Mouse (Mus musculus) kidney, embryonic 14.5 days (tissue): Measurements from ENCODE around the gene BC028528. TPM values are rescaled to one million over a fixed set of nuclear protein-coding genes. Genes with fewer than 3 reads are reported as not detected.

Experiments used
- ATAC-seq: fragments of 200-750 bp; cut with Nextera tagmentation; 2 replicates; pipeline ENCODE4 v1.8.0; 2017; ENCODE audit warnings: moderate number of reproducible peaks, mild to moderate bottlenecking, moderate TSS enrichment, moderate library complexity; ENCODE audit not compliant: low FRiP score, low TSS enrichment
- H3K27ac ChIP-seq: fragments of 300-500 bp; sonication (generic); 2 replicates; pipeline ENCODE4 v1.5.1; 2014; ENCODE audit warnings: low read depth, mild to moderate bottlenecking, low read length, moderate library complexity, mixed read lengths
- H3K27me3 ChIP-seq: fragments of 300-500 bp; sonication (generic); 2 replicates; pipeline ENCODE4 v1.6.1; 2014; ENCODE audit warnings: mild to moderate bottlenecking, low read length; ENCODE audit not compliant: control insufficient read depth, insufficient read depth
- H3K36me3 ChIP-seq: fragments of 300-500 bp; sonication (generic); 2 replicates; pipeline ENCODE4 v1.6.1; 2014; ENCODE audit warnings: low read length, mixed read lengths; ENCODE audit not compliant: control insufficient read depth, insufficient read depth
- H3K4me1 ChIP-seq: fragments of 300-500 bp; sonication (generic); 2 replicates; pipeline ENCODE4 v1.6.1; 2014; ENCODE audit warnings: low read length, mixed read lengths; ENCODE audit not compliant: control insufficient read depth, insufficient read depth
- H3K4me2 ChIP-seq: fragments of 300-500 bp; sonication (generic); replicated peaks from 2 replicates; pipeline ENCODE4 v1.6.1; 2014; ENCODE audit warnings: low read depth, mild to moderate bottlenecking, low read length
- H3K4me3 ChIP-seq: fragments of 300-500 bp; sonication (generic); 2 replicates; pipeline ENCODE4 v1.5.1; 2014; ENCODE audit warnings: mild to moderate bottlenecking, low read length
- H3K9ac ChIP-seq: fragments of 300-500 bp; sonication (generic); 2 replicates; pipeline ENCODE4 v1.6.1; 2014; ENCODE audit warnings: low read depth, mild to moderate bottlenecking, low read length, moderate library complexity
- H3K9me3 ChIP-seq: fragments of 300-500 bp; sonication (generic); 2 replicates; pipeline ENCODE4 v1.6.1; 2016; ENCODE audit warnings: low read length; ENCODE audit not compliant: control insufficient read depth
- WGBS: fragments of 180-500 bp; shearing (Covaris S2); extraction: QIAGEN DNeasy Blood & Tissue Kit; methylation state at CpG from one replicate; pipeline ENCODE4 v1.1.7; 2014; 5-methylcytosine and 5-hydroxymethylcytosine counted together
- polyA plus RNA-seq: library from polyadenylated mRNA; unstranded; fragments of >200 nt; fragmentation: Nextera tagmentation; extraction: Ambion mirVana; gene quantifications from 2 replicates; pipeline ENCODE4 v1.2.1, GENCODE M21; 2014

BC028528 gene
- 33.6 and 35.6 TPM in 2 replicates for polyA plus RNA-seq

- Histone ChIP-seq H3K4me2 (peak within 1 kb of the TSS; percentile 54), H3K9ac (peak within 1 kb of the TSS; percentile 19), H3K27me3 (no peaks in the 10 kb centered on the region), H3K9me3 (no peaks in the 10 kb centered on the region), H3K4me3 (peak within 1 kb of the TSS; percentile 30), H3K4me1 (peaks cover 30% of the 10 kb centered on the region), H3K27ac (peak within 1 kb of the TSS; percentile 93), H3K36me3 (no peaks in the 10 kb centered on the region; the same call in 1 of the 2 replicates)
- WGBS: 15% methylated on average over 12 of the region's 12 CpGs
- no peak for ATAC-seq
These were observed at the start of gene BC028528 for GRCm38 (mm10) chr3:95891211-95892065. BC028528 (minus strand) TSS chr3:95892005.

GRCm38 (mm10) chr3:95938835-95939234, 47.0 kb upstream of the BC028528 start:
- H3K9me3 ChIP-seq: no peaks in the 10 kb centered on the region
- 93% methylated on average over 15 of the region's 15 CpGs for WGBS

GRCm38 (mm10) chr3:95938217-95938616, 46.4 kb upstream of the BC028528 start:
- Histone ChIP-seq H3K36me3 (peaks cover 88% of the 10 kb centered on the region), H3K4me2 (no peak overlapping the region), H3K4me3 (no peak overlapping the region), H3K4me1 (no peaks in the 10 kb centered on the region), H3K9me3 (no peaks in the 10 kb centered on the region), H3K27me3 (no peaks in the 10 kb centered on the region), H3K27ac (no peak overlapping the region), H3K9ac (no peak overlapping the region)
- no peak for ATAC-seq
- WGBS: 96% methylated on average over 8 of the region's 8 CpGs

More at GRCm38 (mm10) chr3:95938835-95939234, 47.0 kb upstream of the BC028528 start:
- H3K27ac ChIP-seq: no peak overlapping the region
- H3K27me3 ChIP-seq: no peaks in the 10 kb centered on the region
- no peaks in the 10 kb centered on the region for H3K4me1 ChIP-seq
- peaks cover 86% of the 10 kb centered on the region for H3K36me3 ChIP-seq
- no peak overlapping the region for H3K9ac ChIP-seq
- no peak overlapping the region for H3K4me2 ChIP-seq
- no peak overlapping the region for H3K4me3 ChIP-seq
- ATAC-seq: no peak

- no peak overlapping the region for H3K9ac ChIP-seq
- no peaks in the 10 kb centered on the region for H3K27me3 ChIP-seq
- no peak overlapping the region for H3K4me2 ChIP-seq
- 97% methylated on average over 1 of the region's 1 CpGs for WGBS
- no peaks in the 10 kb centered on the region for H3K9me3 ChIP-seq
- no peak overlapping the region for H3K27ac ChIP-seq
- no peak overlapping the region for H3K4me3 ChIP-seq
- H3K36me3 ChIP-seq: peaks cover 52% of the 10 kb centered on the region
- ATAC-seq: no peak
- 0 out of 2 replicates have a peak, but pooled peaks cover 7% of the 10 kb centered on the region for H3K4me1 ChIP-seq
These were observed 42.6 kb upstream of the BC028528 start for GRCm38 (mm10) chr3:95934448-95934847.

GRCm38 (mm10) chr3:95933111-95933750, 41.4 kb upstream of the BC028528 start:
- H3K4me3 ChIP-seq: no peak overlapping the region
- H3K36me3 ChIP-seq: peaks cover 39% of the 10 kb centered on the region
- 0 out of 2 replicates have a peak, but pooled peaks cover 7% of the 10 kb centered on the region for H3K4me1 ChIP-seq
- H3K27me3 ChIP-seq: no peaks in the 10 kb centered on the region
- H3K27ac ChIP-seq: no peak overlapping the region
- H3K9ac ChIP-seq: no peak overlapping the region
- H3K9me3 ChIP-seq: no peaks in the 10 kb centered on the region
- WGBS: 95% methylated on average over 7 of the region's 7 CpGs
- ATAC-seq: no peak
- H3K4me2 ChIP-seq: no peak overlapping the region

- Histone ChIP-seq H3K4me3 (no peak overlapping the region), H3K9ac (no peak overlapping the region), H3K27me3 (no peaks in the 10 kb centered on the region), H3K4me1 (0 out of 2 replicates have a peak, but pooled peaks cover 7% of the 10 kb centered on the region), H3K4me2 (no peak overlapping the region; the same call in 1 of the 2 replicates), H3K27ac (no peak overlapping the region), H3K36me3 (peaks cover 33% of the 10 kb centered on the region), H3K9me3 (no peaks in the 10 kb centered on the region)
- 88% methylated on average over 7 of the region's 7 CpGs for WGBS
- ATAC-seq: no peak
These were observed 40.8 kb upstream of the BC028528 start for GRCm38 (mm10) chr3:95932566-95932965.

GRCm38 (mm10) chr3:95932157-95932556, 40.4 kb upstream of the BC028528 start:
- Histone ChIP-seq H3K4me2 (no peak overlapping the region; the same call in 1 of the 2 replicates), H3K36me3 (peaks cover 29% of the 10 kb centered on the region)
- 65% methylated on average over 1 of the region's 1 CpGs for WGBS

GRCm38 (mm10) chr3:95931471-95931870, 39.7 kb upstream of the BC028528 start:
- WGBS: 94% methylated on average over 1 of the region's 1 CpGs
- Histone ChIP-seq H3K27me3 (no peaks in the 10 kb centered on the region), H3K27ac (no peak overlapping the region), H3K36me3 (peaks cover 23% of the 10 kb centered on the region), H3K9ac (0 out of 2 replicates have a peak overlapping the region, but pooled peaks have one; percentile 99), H3K4me1 (0 out of 2 replicates have a peak, but pooled peaks cover 7% of the 10 kb centered on the region), H3K4me3 (no peak overlapping the region), H3K9me3 (no peaks in the 10 kb centered on the region), H3K4me2 (0 out of 2 replicates have a peak overlapping the region, but pooled peaks have one; percentile 5)
- no peak for ATAC-seq

More at GRCm38 (mm10) chr3:95932157-95932556, 40.4 kb upstream of the BC028528 start:
- Histone ChIP-seq H3K4me1 (0 out of 2 replicates have a peak, but pooled peaks cover 7% of the 10 kb centered on the region), H3K27ac (no peak overlapping the region), H3K9me3 (no peaks in the 10 kb centered on the region), H3K27me3 (no peaks in the 10 kb centered on the region), H3K9ac (no peak overlapping the region), H3K4me3 (no peak overlapping the region)
- no peak for ATAC-seq
